Mouse (Mus musculus) lung, postnatal 0 days (tissue): ENCODE measurements around the gene Wasl. TPM values are rescaled to one million over a fixed set of nuclear protein-coding genes. Genes with fewer than 3 reads are reported as not detected.

Source experiments
- ATAC-seq: fragments of 200-750 bp; cut with Nextera tagmentation; 2 replicates; pipeline ENCODE4 v1.8.0; 2017; ENCODE audit warnings: moderate library complexity
- DNase-seq: peaks from one replicate; pipeline ENCODE4 v3.0.0-alpha.2; 2016; ENCODE audit warnings: low spot score
- H3K27ac ChIP-seq: fragments of 300-500 bp; sonication (generic); 2 replicates; pipeline ENCODE4 v1.5.1; 2014; ENCODE audit warnings: antibody characterized with exemption, mild to moderate bottlenecking, low read length, mixed read lengths
- H3K27me3 ChIP-seq: fragments of 300-500 bp; sonication (generic); replicated peaks from 2 replicates; pipeline ENCODE4 v1.6.1; 2014; ENCODE audit warnings: low read length, mixed read lengths; ENCODE audit not compliant: insufficient read depth
- H3K36me3 ChIP-seq: fragments of 300-500 bp; sonication (generic); 2 replicates; pipeline ENCODE4 v1.6.1; 2014; ENCODE audit warnings: low read length, mixed read lengths; ENCODE audit not compliant: insufficient read depth
- H3K4me1 ChIP-seq: fragments of 300-500 bp; sonication (generic); 2 replicates; pipeline ENCODE4 v1.6.1; 2014; ENCODE audit warnings: antibody characterized with exemption, low read depth, low read length, mixed read lengths; ENCODE audit not compliant: insufficient read depth
- H3K4me2 ChIP-seq: fragments of 300-500 bp; sonication (generic); replicated peaks from 2 replicates; pipeline ENCODE4 v1.6.1; 2014; ENCODE audit warnings: low read depth, mild to moderate bottlenecking, low read length, moderate library complexity, mixed read lengths
- H3K4me3 ChIP-seq: fragments of 300-500 bp; sonication (generic); 2 replicates; pipeline ENCODE4 v1.5.1; 2014; ENCODE audit warnings: low read depth, low read length
- H3K9ac ChIP-seq: fragments of 300-500 bp; sonication (generic); replicated peaks from 2 replicates; pipeline ENCODE4 v1.6.1; 2014; ENCODE audit warnings: low read depth, mild to moderate bottlenecking
- H3K9me3 ChIP-seq: fragments of 300-500 bp; sonication (generic); 2 replicates; pipeline ENCODE4 v1.6.1; 2016; ENCODE audit warnings: low read length, mixed read lengths
- CTCF ChIP-seq: IDR thresholded peaks from 2 replicates; pipeline ENCODE4 v1.5.1; 2016; ENCODE audit warnings: antibody characterized with exemption, mild to moderate bottlenecking
- EP300 ChIP-seq: IDR thresholded peaks from 2 replicates; pipeline ENCODE4 v1.6.1; 2016; ENCODE audit warnings: antibody characterized with exemption, mild to moderate bottlenecking, control low read depth
- whole genome bisulfite sequencing: fragments of 180-500 bp; shearing (Covaris S2); extraction: QIAGEN DNeasy Blood & Tissue Kit; methylation state at CpG from one replicate; pipeline ENCODE4 v1.1.7; 2014; 5-methylcytosine and 5-hydroxymethylcytosine counted together
- polyA plus RNA-seq: library from polyadenylated mRNA; unstranded; fragments of >200 nt; fragmentation: Nextera tagmentation; extraction: Ambion mirVana; gene quantifications from 2 replicates; pipeline ENCODE4 v1.2.1, GENCODE M21; 2015

Wasl gene
- polyA plus RNA-seq, 1 experiment from 2014 or later, result 88.3 TPM

DNA sequence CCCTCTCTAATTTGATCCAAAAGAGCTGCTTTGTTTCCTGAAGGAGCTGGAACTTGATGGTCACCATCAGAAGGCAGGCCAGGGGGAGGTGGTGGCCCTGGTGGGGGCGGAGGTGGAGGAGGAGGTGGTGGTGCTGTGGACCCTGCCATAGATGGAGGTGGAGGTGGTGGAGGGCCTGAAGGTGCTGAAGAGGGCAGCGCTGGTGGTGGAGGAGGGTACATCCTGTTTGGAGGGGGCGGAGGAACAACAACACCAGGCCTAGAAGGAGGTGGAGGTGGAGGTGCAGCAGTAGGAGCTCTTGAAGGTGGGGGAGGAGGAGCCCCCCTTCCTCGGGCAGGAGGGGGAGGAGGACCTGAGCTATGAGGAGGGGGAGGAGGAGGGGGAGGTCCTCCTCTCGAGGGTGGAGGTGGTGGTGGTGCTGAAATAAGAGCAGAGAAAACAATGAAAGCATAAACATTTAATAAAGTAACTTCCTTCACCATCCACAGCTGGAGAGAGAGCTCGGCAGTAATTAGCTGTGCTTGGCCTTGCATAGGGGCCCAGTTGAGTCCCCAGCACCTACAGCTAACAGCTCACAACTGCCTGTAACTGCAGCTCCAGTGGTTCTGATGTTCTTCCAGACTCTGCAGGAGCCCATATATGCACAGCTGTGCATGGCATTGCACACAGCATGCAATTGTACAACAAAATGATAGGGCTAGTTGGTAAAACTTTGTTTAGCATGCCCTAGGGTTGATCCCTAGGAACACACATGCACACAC, 45.3 kb downstream of the Wasl start:
- DNase-seq (no peak), ATAC-seq (no peak)
- H3K4me2 ChIP-seq, result no peak overlapping the region
- WGBS, result 64% methylated on average over 5 of the region's 6 CpGs
- H3K9me3 ChIP-seq, result no peaks in the 10 kb centered on the region
- no peaks in the 10 kb centered on the region for H3K27me3 ChIP-seq
- peaks cover 20% of the 10 kb centered on the region; the same call in 1 of the 2 replicates for H3K36me3 ChIP-seq
- no peak overlapping the region for H3K27ac ChIP-seq
- no peaks in the 10 kb centered on the region for H3K4me1 ChIP-seq
- H3K4me3 ChIP-seq, result no peak overlapping the region
- TF ChIP-seq EP300 (no peak), CTCF (no peak)
- no peak overlapping the region for H3K9ac ChIP-seq

- no peak overlapping the region for H3K4me2 ChIP-seq
- H3K4me3 ChIP-seq, result no peak overlapping the region
- no peak overlapping the region for H3K9ac ChIP-seq
- H3K27ac ChIP-seq, result no peak overlapping the region
- ATAC-seq (no peak), DNase-seq (no peak)
- H3K4me1 ChIP-seq, result no peaks in the 10 kb centered on the region
- H3K27me3 ChIP-seq, result no peaks in the 10 kb centered on the region
- no peaks in the 10 kb centered on the region for H3K9me3 ChIP-seq
- WGBS, result 89% methylated on average over 4 of the region's 4 CpGs
- TF ChIP-seq CTCF (no peak), EP300 (no peak)
- H3K36me3 ChIP-seq, result peaks cover 12% of the 10 kb centered on the region; the same call in 1 of the 2 replicates
Measured at GRCm38 (mm10) chr6:24616746-24617145, 48.1 kb downstream of the Wasl start.

GRCm38 (mm10) chr6:24613918-24614317, 50.9 kb downstream of the Wasl start:
- H3K4me3 ChIP-seq, result no peak overlapping the region
- no peak overlapping the region for H3K27ac ChIP-seq
- ATAC-seq (no peak), DNase-seq (no peak)
- H3K4me2 ChIP-seq, result no peak overlapping the region
- no peak for TF ChIP-seq CTCF
- TF ChIP-seq EP300, result no peak
- WGBS, result 90% methylated on average over 4 of the region's 4 CpGs
- H3K9me3 ChIP-seq, result no peaks in the 10 kb centered on the region
- H3K4me1 ChIP-seq, result no peaks in the 10 kb centered on the region
- no peak overlapping the region for H3K9ac ChIP-seq
- peaks cover 12% of the 10 kb centered on the region; the same call in 1 of the 2 replicates for H3K36me3 ChIP-seq
- H3K27me3 ChIP-seq, result no peaks in the 10 kb centered on the region

DNA sequence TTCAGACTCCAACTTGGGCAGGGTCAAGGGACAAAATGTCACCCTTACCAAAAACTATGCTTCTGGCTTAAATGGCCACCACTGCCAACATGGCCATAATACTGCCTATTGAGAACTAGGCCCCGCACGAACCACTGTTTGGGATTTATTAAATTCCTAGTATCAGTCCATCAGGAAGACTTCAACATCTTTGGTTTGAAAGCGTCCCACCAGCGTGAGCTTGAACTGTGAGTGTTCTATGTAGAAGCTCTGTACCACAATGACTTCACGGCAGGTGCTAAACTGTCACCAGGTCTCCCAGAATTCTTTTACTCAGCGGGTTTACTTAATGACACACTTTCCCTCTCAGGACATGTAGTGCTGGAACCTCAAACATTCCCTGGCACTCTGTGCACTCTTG, 51.5 kb downstream of the Wasl start:
- Histone ChIP-seq H3K9me3 (no peaks in the 10 kb centered on the region), H3K27me3 (no peaks in the 10 kb centered on the region), H3K9ac (no peak overlapping the region), H3K36me3 (peaks cover 12% of the 10 kb centered on the region; the same call in 1 of the 2 replicates), H3K27ac (no peak overlapping the region), H3K4me1 (no peaks in the 10 kb centered on the region), H3K4me3 (no peak overlapping the region), H3K4me2 (no peak overlapping the region)
- no peak for ATAC-seq
- WGBS, result 94% methylated on average over 6 of the region's 6 CpGs
- no peak for DNase-seq
- no peak for TF ChIP-seq CTCF
- TF ChIP-seq EP300, result no peak

GRCm38 (mm10) chr6:24612074-24612755, 52.6 kb downstream of the Wasl start:
- Histone ChIP-seq H3K36me3 (peaks cover 12% of the 10 kb centered on the region; the same call in 1 of the 2 replicates), H3K4me3 (no peak overlapping the region), H3K9ac (no peak overlapping the region), H3K9me3 (no peaks in the 10 kb centered on the region), H3K4me2 (no peak overlapping the region), H3K27ac (no peak overlapping the region), H3K4me1 (no peaks in the 10 kb centered on the region), H3K27me3 (no peaks in the 10 kb centered on the region)
- no peak for TF ChIP-seq EP300
- no peak for TF ChIP-seq CTCF
- ATAC-seq, result peak; percentile 55
- 84% methylated on average over 7 of the region's 7 CpGs for WGBS
- DNase-seq, result no peak

DNA sequence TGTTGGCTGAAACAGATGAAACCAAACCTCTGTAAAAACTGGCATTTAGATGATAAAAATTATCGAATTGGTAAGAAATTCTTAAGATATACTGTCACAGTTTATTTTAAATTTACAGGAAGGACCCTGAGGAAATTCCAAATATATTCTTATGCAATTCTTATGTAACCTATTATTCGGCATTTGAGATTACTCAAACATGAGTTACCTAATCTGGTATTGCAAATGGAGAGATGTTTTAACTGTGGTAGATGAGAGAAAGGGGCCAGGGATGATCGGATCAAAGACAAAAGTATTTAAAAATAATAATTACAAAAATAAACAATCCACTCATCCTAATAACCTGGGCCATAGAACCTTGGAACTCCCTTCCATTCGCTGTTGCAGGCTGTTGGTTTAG, 54.5 kb downstream of the Wasl start:
- DNase-seq, result no peak
- no peak overlapping the region for H3K4me3 ChIP-seq
- WGBS, result 72% methylated on average over 4 of the region's 4 CpGs
- H3K27ac ChIP-seq, result no peak overlapping the region
- H3K27me3 ChIP-seq, result no peaks in the 10 kb centered on the region
- TF ChIP-seq EP300 (no peak), CTCF (no peak)
- no peak overlapping the region for H3K9ac ChIP-seq
- H3K4me2 ChIP-seq, result no peak overlapping the region
- H3K9me3 ChIP-seq, result no peaks in the 10 kb centered on the region
- H3K4me1 ChIP-seq, result no peaks in the 10 kb centered on the region
- peaks cover 6% of the 10 kb centered on the region; the same call in 1 of the 2 replicates for H3K36me3 ChIP-seq
- ATAC-seq, result no peak
